Mouse (Mus musculus) heart, postnatal 14 days (tissue): ENCODE measurements around the gene Elf2. TPM values are rescaled to one million over a fixed set of nuclear protein-coding genes. Genes with fewer than 3 reads are reported as not detected.
A peak's percentile ranks its signal among the peaks of the same experiment; 100 is the strongest.

Experiments
- DNase-seq, 2 experiments: peaks; one replicate each; pipeline ENCODE4 v3.0.0; 2021 to 2022
- intact Hi-C: fragments of 180-260 bp; cut with DNase I; formaldehyde crosslinking; loops from one replicate; pipeline ENCODE4 v1.15.1; 2025
- total RNA-seq, 2 experiments: library from RNA; stranded (reverse); gene quantifications; 2 replicates each; pipeline ENCODE4 v1.2.3; 2021

Gene Elf2
- total RNA-seq, 2 experiments from 2014 or later: 72.0 to 72.9 TPM

GRCm38 (mm10) chr3:51251057-51251456, 89.4 kb downstream of the Elf2 start:
- intact Hi-C loops: no loop called here
- DNase-seq: no peak

GRCm38 (mm10) chr3:51249866-51250265, 90.6 kb downstream of the Elf2 start:
- intact Hi-C loops: no loop called here
- DNase-seq: no peak

- intact Hi-C loops: no loop called here
- DNase-seq: no peak
Observed at GRCm38 (mm10) chr3:51249460-51249859, 91.0 kb downstream of the Elf2 start.

GRCm38 (mm10) chr3:51248600-51248999, 91.9 kb downstream of the Elf2 start:
- DNase-seq: no peak
- intact Hi-C loops: no loop called here

- DNase-seq: peak; percentile 39 to 51
Observed at GRCm38 (mm10) chr3:51247704-51248103, 92.8 kb downstream of the Elf2 start.

GRCm38 (mm10) chr3:51239541-51239940, 100.9 kb downstream of the Elf2 start:
- DNase-seq: no peak
- intact Hi-C loops: loop anchor here (5.0 kb wide), 2 partner anchors 113 to 168 kb away; partner anchors contain the start of gene Ndufc1

More at GRCm38 (mm10) chr3:51247704-51248103, 92.8 kb downstream of the Elf2 start:
- intact Hi-C loops: no loop called here

- intact Hi-C loops: loop anchor here (5.0 kb wide), 2 partner anchors 114 to 169 kb away; partner anchors contain the start of gene Ndufc1
- DNase-seq: no peak
Observed at GRCm38 (mm10) chr3:51238515-51238914, 101.9 kb downstream of the Elf2 start.

- intact Hi-C loops: loop anchor here (5.0 kb wide), 4 partner anchors 48 to 173 kb away; partner anchors contain the start of gene Ndufc1
Observed at GRCm38 (mm10) chr3:51234752-51235055, 105.8 kb downstream of the Elf2 start.

GRCm38 (mm10) chr3:51233918-51234751, 106.3 kb downstream of the Elf2 start:
- intact Hi-C loops: loop anchor here (5.0 kb wide), 2 partner anchors 48 to 133 kb away; no protein-coding TSS in a partner anchor
- DNase-seq: peak; percentile 89 to 91

More at GRCm38 (mm10) chr3:51234752-51235055, 105.8 kb downstream of the Elf2 start:
- DNase-seq: no peak

GRCm38 (mm10) chr3:51233474-51233873, 107.0 kb downstream of the Elf2 start:
- intact Hi-C loops: loop anchor here (5.0 kb wide), 2 partner anchors 49 to 134 kb away; no protein-coding TSS in a partner anchor
- DNase-seq: peak; percentile 52 to 67

GRCm38 (mm10) chr3:51232205-51232910, 108.1 kb downstream of the Elf2 start:
- DNase-seq: no peak
- intact Hi-C loops: loop anchor here (5.0 kb wide), 2 partner anchors 50 to 135 kb away; no protein-coding TSS in a partner anchor

GRCm38 (mm10) chr3:51231499-51231898, 109.0 kb downstream of the Elf2 start:
- intact Hi-C loops: loop anchor here (5.0 kb wide), 2 partner anchors 51 to 136 kb away; no protein-coding TSS in a partner anchor
- no peak for DNase-seq

GRCm38 (mm10) chr3:51230886-51231285, 109.6 kb downstream of the Elf2 start:
- intact Hi-C loops: loop anchor here (5.0 kb wide), 2 partner anchors 51 to 136 kb away; no protein-coding TSS in a partner anchor
- DNase-seq: no peak

GRCm38 (mm10) chr3:51230146-51230835, 110.2 kb downstream of the Elf2 start:
- no peak for DNase-seq
- intact Hi-C loops: loop anchor here (5.0 kb wide), 2 partner anchors 52 to 137 kb away; no protein-coding TSS in a partner anchor

GRCm38 (mm10) chr3:51229226-51229625, 111.2 kb downstream of the Elf2 start:
- intact Hi-C loops: no loop called here
- no peak for DNase-seq

- intact Hi-C loops: no loop called here
- DNase-seq: no peak
Observed at GRCm38 (mm10) chr3:51228821-51229205, 111.7 kb downstream of the Elf2 start.

GRCm38 (mm10) chr3:51228038-51228820, 112.2 kb downstream of the Elf2 start:
- intact Hi-C loops: no loop called here
- peak; percentile 54 to 74 for DNase-seq

GRCm38 (mm10) chr3:51226601-51227000, 113.9 kb downstream of the Elf2 start:
- DNase-seq: no peak
- intact Hi-C loops: no loop called here

- DNase-seq: no peak
- intact Hi-C loops: no loop called here
Observed at GRCm38 (mm10) chr3:51225979-51226378, 114.5 kb downstream of the Elf2 start.
